Mouse (Mus musculus): ENCODE results near the gene Prm1.

The Prm1 gene

GRCm38 (mm10) chr16:10782377-10783151 lies 23.1 kb downstream of the Prm1 start:
- no peak for DNase-seq (ENCODE audit: low spot score in 2 of 2)

DNA sequence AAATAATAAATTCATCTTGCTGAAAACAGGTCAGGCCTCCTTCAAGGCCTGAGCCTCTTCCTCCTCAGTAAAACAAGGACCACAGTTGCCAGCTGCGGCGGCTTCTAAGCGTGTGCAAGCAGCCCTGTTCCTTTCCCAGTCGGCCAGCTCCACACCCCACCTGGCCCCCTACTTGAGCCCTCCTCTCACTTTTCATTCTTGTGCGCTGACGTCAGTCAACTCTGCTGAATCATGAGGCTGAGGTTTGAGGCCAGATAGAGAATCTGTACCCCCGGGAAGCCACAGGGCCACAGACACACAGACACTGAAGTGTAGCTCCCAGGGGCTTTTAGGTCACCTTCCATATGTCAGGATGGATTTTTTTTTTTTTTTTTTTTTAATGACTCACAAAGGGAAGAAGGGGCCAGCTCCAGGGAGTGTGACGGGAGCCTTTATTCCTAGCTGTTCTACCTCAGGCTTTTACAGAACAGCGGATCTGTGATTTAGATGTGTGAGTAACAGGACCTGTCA lies 23.7 kb downstream of the Prm1 start:
- DNase-seq (ENCODE audit: low spot score in 2 of 2) = no peak

GRCm38 (mm10) chr16:10780631-10781120 lies 25.0 kb downstream of the Prm1 start:
- no peak for DNase-seq (ENCODE audit: low spot score in 2 of 2)

GRCm38 (mm10) chr16:10777579-10778160 lies 28.0 kb downstream of the Prm1 start:
- no peak for DNase-seq (ENCODE audit: low spot score in 2 of 2)

- no peak for DNase-seq (ENCODE audit: low spot score in 2 of 2)
These were observed 29.3 kb downstream of the Prm1 start for GRCm38 (mm10) chr16:10776322-10776721.

DNA sequence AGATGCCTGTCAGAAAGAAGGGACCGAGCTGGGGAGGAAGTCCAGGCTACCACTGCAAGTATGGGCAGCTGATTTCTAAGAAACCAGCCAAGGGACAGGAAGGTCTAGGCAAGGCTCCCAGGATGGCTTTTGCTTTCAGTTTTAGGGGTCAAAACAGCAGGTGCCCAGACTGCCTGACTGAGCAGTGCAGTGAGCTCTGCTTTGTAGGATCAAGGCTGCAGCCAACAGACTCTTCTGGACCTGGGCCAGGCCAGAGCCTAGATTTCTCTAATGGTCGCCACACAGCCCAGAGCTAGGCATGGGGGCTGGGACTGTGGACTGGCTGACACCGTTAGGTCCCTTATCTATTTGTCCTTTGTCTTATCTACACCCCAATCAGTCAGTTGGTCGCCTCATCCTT lies 30.9 kb downstream of the Prm1 start:
- no peak for DNase-seq (ENCODE audit: low spot score in 2 of 2)

GRCm38 (mm10) chr16:10773543-10773942 lies 32.1 kb downstream of the Prm1 start:
- no peak for DNase-seq (ENCODE audit: low spot score in 2 of 2)

DNA sequence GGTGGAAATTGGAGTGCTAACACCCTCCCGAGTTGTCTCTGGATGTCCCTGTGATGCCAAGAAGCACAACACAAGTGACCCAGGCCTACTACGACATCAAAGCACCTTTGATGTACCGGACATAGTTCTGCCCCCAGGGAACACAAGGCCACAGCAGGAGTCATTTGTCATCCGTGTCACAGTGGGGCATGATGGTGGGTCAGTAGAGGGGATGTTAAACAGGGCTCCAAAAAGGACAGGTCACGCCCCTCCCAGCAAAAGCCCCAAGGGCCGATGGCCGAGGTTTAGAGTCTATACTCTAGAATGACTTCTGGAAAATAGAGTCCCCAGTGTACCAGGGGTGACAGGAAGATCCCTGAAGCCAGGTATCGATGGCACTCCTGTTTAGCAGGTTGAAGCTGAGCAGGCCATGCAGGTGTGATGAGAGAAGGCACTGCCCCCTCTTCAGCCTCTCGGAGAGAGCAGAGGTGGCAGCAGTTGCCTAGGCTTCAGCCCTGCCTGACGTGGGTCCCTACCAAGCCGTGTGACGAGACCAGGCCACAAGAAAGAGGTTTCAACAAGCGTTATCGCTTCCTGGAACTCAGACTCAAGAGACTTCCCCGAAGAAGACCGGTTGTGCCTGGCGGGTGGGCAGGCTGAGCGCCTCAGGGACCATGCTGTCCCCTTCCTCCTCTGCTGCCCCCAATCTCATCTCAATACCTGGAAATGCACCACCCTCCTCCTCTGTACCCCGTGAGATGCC lies 33.7 kb downstream of the Prm1 start:
- no peak for DNase-seq (ENCODE audit: low spot score in 2 of 2)

GRCm38 (mm10) chr16:10770531-10771325 lies 34.9 kb downstream of the Prm1 start:
- no peak for DNase-seq (ENCODE audit: low spot score in 2 of 2)

- no peak for DNase-seq (ENCODE audit: low spot score in 2 of 2)
These were observed 36.0 kb downstream of the Prm1 start for GRCm38 (mm10) chr16:10769661-10770060.

- DNase-seq (ENCODE audit: low spot score in 2 of 2) = no peak
These were observed 36.8 kb downstream of the Prm1 start for GRCm38 (mm10) chr16:10768821-10769220.

- peak in 1 of 2 experiments; percentile 54 for DNase-seq (ENCODE audit: low spot score in 2 of 2)
These were observed 38.5 kb downstream of the Prm1 start for GRCm38 (mm10) chr16:10767158-10767557.

DNA sequence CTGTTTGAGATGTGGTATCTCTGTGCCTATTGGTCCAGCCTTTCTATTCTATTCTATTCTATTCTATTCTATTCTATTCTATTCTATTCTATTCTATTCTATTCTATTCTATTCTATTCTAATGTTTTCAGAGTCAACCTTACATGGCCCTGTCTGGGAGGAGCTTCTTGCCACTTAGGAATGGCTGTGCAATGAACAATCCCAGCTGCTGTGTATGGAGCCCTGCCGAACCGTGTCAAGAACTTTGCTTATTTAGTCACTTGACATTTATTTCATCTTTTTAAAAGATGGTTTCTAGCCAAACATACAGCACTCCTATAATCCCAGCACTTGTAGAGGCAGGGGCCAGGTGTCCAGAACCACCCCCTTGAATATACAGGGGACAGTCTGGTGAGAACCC lies 41.3 kb downstream of the Prm1 start:
- no peak for DNase-seq (ENCODE audit: low spot score in 2 of 2)

DNA sequence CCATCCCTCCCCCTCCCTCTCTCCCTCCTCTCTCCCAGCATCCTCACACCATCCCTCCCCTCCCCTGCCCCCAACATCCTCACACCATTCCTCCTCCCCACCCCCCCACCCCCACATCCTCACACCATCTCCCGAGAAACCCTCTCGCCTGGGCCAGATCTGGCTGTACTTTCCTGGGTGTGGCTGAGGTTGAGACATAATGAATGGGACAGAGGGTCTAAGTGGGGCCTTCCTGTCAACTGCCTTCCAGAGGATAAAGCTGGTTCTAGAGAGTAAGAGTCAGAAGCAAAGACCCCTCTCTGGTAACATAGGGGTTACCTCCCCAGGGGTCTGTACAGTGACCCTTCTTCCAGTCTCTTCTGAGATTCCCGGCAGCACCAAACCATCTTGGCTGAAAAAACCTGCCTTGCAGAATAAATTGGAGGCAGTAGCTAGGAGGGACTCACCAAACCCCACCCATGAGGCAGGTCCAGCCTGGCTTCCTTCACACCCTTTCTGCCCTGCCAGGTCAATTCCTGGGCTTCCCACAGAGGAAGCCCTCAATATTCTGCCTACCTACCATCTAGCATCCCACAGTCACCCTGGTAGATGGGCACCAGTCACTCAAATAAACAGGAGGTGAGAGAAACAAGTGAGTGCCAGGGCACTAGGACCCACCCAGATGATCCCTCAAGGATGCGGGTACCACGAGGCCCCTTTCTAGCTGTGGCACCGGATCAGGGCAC lies 41.9 kb downstream of the Prm1 start:
- DNase-seq (ENCODE audit: low spot score in 2 of 2) = no peak

GRCm38 (mm10) chr16:10762569-10763180 lies 43.0 kb downstream of the Prm1 start:
- no peak for DNase-seq (ENCODE audit: low spot score in 2 of 2)

GRCm38 (mm10) chr16:10761182-10761581 lies 44.5 kb downstream of the Prm1 start:
- no peak for DNase-seq (ENCODE audit: low spot score in 2 of 2)

DNA sequence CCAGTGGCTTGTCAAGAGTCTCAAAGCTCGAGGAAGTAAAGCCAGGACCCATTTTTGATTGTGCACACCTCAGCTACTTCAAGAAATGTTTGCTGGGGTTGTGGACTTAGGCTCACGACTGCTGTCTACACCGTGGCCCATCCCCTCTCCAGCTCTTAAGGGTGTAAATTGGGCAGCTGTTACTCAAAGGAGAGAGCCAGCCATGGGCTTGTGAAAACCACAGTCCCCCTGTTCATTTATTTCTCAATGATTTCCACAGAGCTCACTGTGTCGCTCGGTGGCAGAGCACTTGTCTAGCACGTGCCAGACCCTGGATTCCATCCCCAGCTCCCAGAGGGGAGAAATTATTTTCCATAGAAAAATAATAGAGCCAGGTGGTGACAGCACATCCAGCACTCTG lies 49.5 kb downstream of the Prm1 start:
- DNase-seq (ENCODE audit: low spot score in 2 of 2) = no peak

- DNase-seq (ENCODE audit: low spot score in 2 of 2) = no peak
These were observed 50.9 kb downstream of the Prm1 start for GRCm38 (mm10) chr16:10754521-10755296.

DNA sequence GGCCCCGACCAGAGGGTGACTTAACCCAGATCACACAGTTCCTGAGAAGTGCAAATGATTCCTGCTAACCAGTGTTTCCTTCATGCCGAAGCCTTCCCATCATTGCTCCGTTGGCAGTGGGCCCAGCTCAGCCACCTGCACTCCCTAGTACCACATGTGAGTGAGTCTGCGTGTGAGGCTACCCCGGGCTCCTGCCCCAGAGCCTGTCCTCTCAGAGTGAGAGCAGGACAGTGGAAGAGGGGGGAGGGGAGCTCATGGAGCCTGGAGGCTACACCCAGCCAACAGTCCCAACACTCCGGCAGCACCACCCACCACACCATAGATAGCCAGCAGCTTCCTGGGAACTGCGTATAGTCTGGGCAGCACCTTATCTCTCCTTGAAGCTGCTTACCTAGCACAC lies 55.8 kb downstream of the Prm1 start:
- no peak for DNase-seq (ENCODE audit: low spot score in 2 of 2)

DNA sequence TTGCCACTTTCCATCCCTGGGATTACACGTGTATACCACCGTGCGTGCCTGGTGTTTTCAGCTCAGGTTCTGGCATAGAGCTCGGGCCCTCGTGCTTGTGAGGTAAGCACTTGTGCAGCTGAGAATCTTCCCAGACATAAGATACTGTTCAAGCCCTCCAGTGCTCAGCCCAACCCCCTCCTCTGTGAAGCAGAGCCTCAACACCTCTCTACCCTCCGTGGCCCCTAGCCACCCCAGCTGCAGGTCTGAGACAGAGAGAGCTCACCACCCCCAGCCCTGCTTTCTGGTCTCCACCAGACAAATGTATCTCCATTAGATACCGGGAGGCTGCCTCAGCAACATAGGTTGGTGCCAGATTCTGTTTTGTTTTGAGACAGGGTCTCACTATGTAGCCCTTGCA lies 56.4 kb downstream of the Prm1 start:
- no peak for DNase-seq (ENCODE audit: low spot score in 2 of 2)
